Mouse (Mus musculus) heart, postnatal 0 days (tissue): ENCODE measurements around the gene Cdc14b. TPM values are rescaled to one million over a fixed set of nuclear protein-coding genes. Genes with fewer than 3 reads are reported as not detected.

Source experiments
- ATAC-seq: fragments of 200-750 bp; cut with Nextera tagmentation; 2 replicates; pipeline ENCODE4 v1.8.0; 2017; ENCODE audit warnings: low read depth, moderate number of reproducible peaks, moderate library complexity; ENCODE audit not compliant: insufficient read depth
- DNase-seq: peaks from one replicate; pipeline ENCODE4 v3.0.0-alpha.2; 2016; ENCODE audit warnings: low spot score
- H3K27ac ChIP-seq: fragments of 300-500 bp; sonication (generic); 2 replicates; pipeline ENCODE4 v1.5.1; 2014; ENCODE audit warnings: low read depth, mild to moderate bottlenecking
- H3K27me3 ChIP-seq: fragments of 300-500 bp; sonication (generic); 2 replicates; pipeline ENCODE4 v1.6.1; 2014; ENCODE audit warnings: low read length, mixed read lengths; ENCODE audit not compliant: control insufficient read depth, insufficient read depth
- H3K36me3 ChIP-seq: fragments of 300-500 bp; sonication (generic); replicated peaks from 2 replicates; pipeline ENCODE4 v1.6.1; 2014; ENCODE audit warnings: low read length, mixed read lengths; ENCODE audit not compliant: control insufficient read depth, insufficient read depth
- H3K4me1 ChIP-seq: fragments of 300-500 bp; sonication (generic); 2 replicates; pipeline ENCODE4 v1.6.1; 2014; ENCODE audit warnings: antibody characterized with exemption; ENCODE audit not compliant: control insufficient read depth, insufficient read depth
- H3K4me2 ChIP-seq: fragments of 300-500 bp; sonication (generic); 2 replicates; pipeline ENCODE4 v1.6.1; 2014; ENCODE audit warnings: low read depth, mild to moderate bottlenecking, low read length, moderate library complexity
- H3K4me3 ChIP-seq: fragments of 300-500 bp; sonication (generic); 2 replicates; pipeline ENCODE4 v1.5.1; 2014; ENCODE audit warnings: low read depth, low read length
- H3K9ac ChIP-seq: fragments of 300-500 bp; sonication (generic); replicated peaks from 2 replicates; pipeline ENCODE4 v1.6.1; 2014; ENCODE audit warnings: low read depth, low read length, mixed read lengths
- H3K9me3 ChIP-seq: fragments of 300-500 bp; sonication (generic); replicated peaks from 2 replicates; pipeline ENCODE4 v1.6.1; 2016; ENCODE audit warnings: low read length; ENCODE audit not compliant: control insufficient read depth
- CTCF ChIP-seq: IDR thresholded peaks from 2 replicates; pipeline ENCODE4 v1.5.1; 2016; ENCODE audit warnings: antibody characterized with exemption, control low read depth, low read depth
- EP300 ChIP-seq: IDR thresholded peaks from 2 replicates; pipeline ENCODE4 v1.6.1; 2016; ENCODE audit warnings: antibody characterized with exemption, low read depth
- WGBS: fragments of 180-500 bp; shearing (Covaris S2); extraction: QIAGEN DNeasy Blood & Tissue Kit; methylation state at CpG from one replicate; pipeline ENCODE4 v1.1.7; 2014; 5-methylcytosine and 5-hydroxymethylcytosine counted together
- polyA plus RNA-seq: library from polyadenylated mRNA; unstranded; fragments of >200 nt; fragmentation: Nextera tagmentation; extraction: Ambion mirVana; gene quantifications from 2 replicates; pipeline ENCODE4 v1.2.1, GENCODE M21; 2015
- total RNA-seq: library from RNA; depleted of rRNA; stranded (reverse); fragments of >200 nt; gene quantifications from 2 replicates; pipeline ENCODE4 v1.2.3, GENCODE M21; 2014; ENCODE audit warnings: low replicate concordance

The Cdc14b gene
- total and polyA plus RNA-seq, 2 experiments from 2014 or later, result 5.6 to 7.6 TPM

DNA sequence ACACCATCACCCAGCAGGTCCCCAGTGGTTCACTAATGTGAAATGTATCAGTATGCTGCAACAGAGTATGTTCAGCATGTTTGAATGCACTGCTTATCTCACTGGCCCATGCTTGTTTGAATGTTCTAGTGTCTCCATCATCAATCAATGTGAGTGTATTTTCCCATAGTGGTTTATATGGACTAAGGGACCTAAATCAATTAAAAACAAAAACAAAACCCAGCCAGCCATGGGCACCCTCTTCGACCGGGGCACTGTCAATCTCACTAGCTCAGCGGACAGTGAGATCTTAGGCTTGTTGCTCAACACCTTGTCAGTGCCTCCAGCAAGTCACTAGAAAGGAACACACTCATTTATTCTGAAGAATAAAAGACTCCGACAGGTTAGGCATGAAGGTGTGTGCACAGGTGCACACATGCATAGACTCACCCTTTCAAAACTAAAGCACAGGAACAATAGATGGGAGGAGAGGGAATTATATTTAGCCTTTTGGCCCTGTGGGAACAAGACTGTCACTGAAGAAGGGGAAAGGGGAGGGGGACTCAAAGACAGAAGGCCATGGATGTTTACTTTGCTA is 30.3 kb downstream of the Cdc14b start:
- 79% methylated on average over 4 of the region's 4 CpGs for WGBS

DNA sequence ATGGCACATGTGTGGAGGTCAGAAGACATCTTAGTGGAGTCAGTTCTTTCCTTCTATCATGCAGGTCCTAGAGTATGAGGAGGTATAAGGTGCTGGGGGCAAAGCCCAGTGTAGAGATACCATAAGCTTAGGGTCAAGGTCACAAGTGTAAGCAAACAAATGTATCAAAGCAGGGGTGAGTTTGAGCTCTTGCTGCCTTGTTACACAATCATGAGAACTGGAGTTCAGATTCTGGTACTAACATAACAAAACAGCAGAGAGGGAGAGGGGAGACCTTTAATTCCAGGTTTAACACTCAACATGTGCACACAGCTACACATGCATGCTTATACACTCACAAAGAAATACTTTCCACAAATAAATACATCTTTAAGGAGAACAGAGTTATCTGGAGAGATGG is 32.4 kb downstream of the Cdc14b start:
- no peak for ATAC-seq
- Histone ChIP-seq H3K4me3 (no peak overlapping the region), H3K4me1 (no peaks in the 10 kb centered on the region; the same call in 1 of the 2 replicates), H3K36me3 (0 out of 2 replicates have a peak, but pooled peaks cover 4% of the 10 kb centered on the region), H3K4me2 (no peak overlapping the region), H3K27ac (no peak overlapping the region), H3K9ac (no peak overlapping the region), H3K9me3 (no peaks in the 10 kb centered on the region), H3K27me3 (no peaks in the 10 kb centered on the region)
- DNase-seq, result no peak
- no peak for TF ChIP-seq EP300
- TF ChIP-seq CTCF, result no peak

More for the DNA sequence above, 30.3 kb downstream of the Cdc14b start:
- ATAC-seq (no peak), DNase-seq (no peak)
- Histone ChIP-seq H3K9ac (no peak overlapping the region), H3K9me3 (no peaks in the 10 kb centered on the region), H3K36me3 (0 out of 2 replicates have a peak, but pooled peaks cover 4% of the 10 kb centered on the region), H3K27me3 (no peaks in the 10 kb centered on the region), H3K27ac (no peak overlapping the region), H3K4me1 (no peaks in the 10 kb centered on the region), H3K4me3 (no peak overlapping the region), H3K4me2 (no peak overlapping the region)
- TF ChIP-seq EP300 (no peak), CTCF (no peak)

DNA sequence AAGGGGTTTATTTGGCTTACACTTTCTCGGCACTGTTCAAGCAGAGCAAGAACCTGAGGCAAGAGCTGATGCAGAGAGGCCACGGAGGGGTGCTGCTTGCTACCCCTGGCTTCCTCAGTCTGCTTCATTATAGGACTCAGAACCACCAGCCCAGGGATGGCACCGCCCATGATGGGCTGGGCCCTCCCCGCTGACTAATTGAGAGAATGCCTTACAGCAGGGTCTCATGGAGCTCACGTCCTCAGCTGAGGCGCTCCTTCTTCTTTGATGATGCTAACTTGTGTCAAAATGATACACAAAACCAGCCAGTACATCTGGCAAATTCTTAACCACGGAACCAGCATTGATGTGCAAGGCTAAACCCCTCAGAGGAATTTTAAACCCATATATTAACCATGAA is 34.5 kb downstream of the Cdc14b start:
- no peaks in the 10 kb centered on the region for H3K9me3 ChIP-seq
- 0 out of 2 replicates have a peak, but pooled peaks cover 4% of the 10 kb centered on the region for H3K36me3 ChIP-seq
- DNase-seq (no peak), ATAC-seq (peak; percentile 62)
- peaks cover 12% of the 10 kb centered on the region; the same call in 1 of the 2 replicates for H3K4me1 ChIP-seq
- H3K9ac ChIP-seq, result no peak overlapping the region
- peak overlapping the region; percentile 26; the same call in 1 of the 2 replicates for H3K27ac ChIP-seq
- TF ChIP-seq EP300 (no peak), CTCF (no peak)
- 52% methylated on average over 7 of the region's 7 CpGs for WGBS
- H3K4me3 ChIP-seq, result peak overlapping the region; percentile 6; the same call in 1 of the 2 replicates
- peak overlapping the region; percentile 40 for H3K4me2 ChIP-seq
- no peaks in the 10 kb centered on the region for H3K27me3 ChIP-seq

DNA sequence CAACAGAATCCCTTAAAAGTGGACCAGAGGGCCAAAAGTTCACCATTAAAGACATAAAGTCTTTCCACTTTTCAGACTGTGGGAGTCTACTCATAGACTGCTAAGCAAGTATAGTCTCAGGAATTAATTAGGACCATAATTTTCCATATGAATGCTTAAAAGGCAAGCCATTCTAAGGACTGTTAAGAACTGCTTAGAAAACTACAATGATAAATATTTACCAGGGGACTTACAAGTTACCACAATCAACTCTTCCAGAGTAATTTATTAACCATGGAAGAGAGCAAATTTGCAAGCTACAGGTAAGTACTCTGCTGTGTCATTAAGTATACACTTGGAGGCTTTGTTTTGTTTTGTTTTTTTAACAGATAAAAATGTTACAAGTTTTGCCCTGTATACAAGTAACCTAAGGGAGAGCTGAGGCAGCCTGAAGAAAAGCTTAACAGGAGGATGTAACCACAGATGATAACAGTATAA is 37.4 kb downstream of the Cdc14b start:
- peak overlapping the region; percentile 33; the same call in 1 of the 2 replicates for H3K27ac ChIP-seq
- TF ChIP-seq EP300, result no peak
- no peak for TF ChIP-seq CTCF
- H3K36me3 ChIP-seq, result no peaks in the 10 kb centered on the region
- H3K9ac ChIP-seq, result no peak overlapping the region
- DNase-seq (no peak), ATAC-seq (no peak)
- H3K4me3 ChIP-seq, result no peak overlapping the region
- no peaks in the 10 kb centered on the region for H3K27me3 ChIP-seq
- H3K9me3 ChIP-seq, result no peaks in the 10 kb centered on the region
- no peak overlapping the region for H3K4me2 ChIP-seq
- peaks cover 12% of the 10 kb centered on the region for H3K4me1 ChIP-seq

DNA sequence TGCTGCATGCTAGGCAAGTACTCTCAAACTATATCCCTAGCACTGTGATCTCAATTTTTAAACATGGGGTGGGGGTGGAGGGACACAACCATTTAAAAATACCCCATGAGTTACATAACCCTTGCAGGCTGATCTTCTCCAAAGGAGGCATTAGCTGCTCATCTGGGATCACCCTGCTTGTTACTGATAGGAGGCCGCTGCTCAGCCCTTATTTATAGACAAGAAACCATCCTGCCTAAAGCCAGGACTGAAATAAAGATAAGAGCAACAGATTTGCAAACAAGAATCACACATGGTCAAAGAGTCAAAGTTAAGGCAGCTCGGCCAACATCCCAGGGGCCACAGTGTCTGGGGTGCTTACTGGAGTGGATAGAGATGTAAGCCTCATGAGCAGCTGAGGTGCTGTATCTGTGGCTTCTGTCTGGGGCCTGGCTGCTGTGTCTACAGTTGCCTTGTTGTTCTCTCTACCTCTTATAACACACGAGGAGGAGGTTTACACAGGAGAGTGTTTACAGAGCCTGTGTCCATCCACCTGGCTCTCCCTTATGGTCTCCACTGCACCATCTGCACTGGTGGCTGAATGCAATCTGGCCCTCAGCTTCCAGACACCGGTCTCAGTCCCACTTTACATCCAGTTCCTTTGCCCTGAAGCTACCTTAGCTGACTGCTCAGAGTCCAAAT is 38.0 kb downstream of the Cdc14b start:
- H3K4me1 ChIP-seq, result peaks cover 12% of the 10 kb centered on the region
- H3K4me3 ChIP-seq, result no peak overlapping the region
- H3K4me2 ChIP-seq, result no peak overlapping the region
- H3K36me3 ChIP-seq, result no peaks in the 10 kb centered on the region
- TF ChIP-seq EP300, result no peak
- WGBS, result 41% methylated on average over 4 of the region's 4 CpGs
- H3K27me3 ChIP-seq, result no peaks in the 10 kb centered on the region
- no peak overlapping the region for H3K9ac ChIP-seq
- H3K27ac ChIP-seq, result peak overlapping the region; percentile 33
- DNase-seq (no peak), ATAC-seq (peak; percentile 27; the same call in 1 of the 2 replicates)
- H3K9me3 ChIP-seq, result no peaks in the 10 kb centered on the region

DNA sequence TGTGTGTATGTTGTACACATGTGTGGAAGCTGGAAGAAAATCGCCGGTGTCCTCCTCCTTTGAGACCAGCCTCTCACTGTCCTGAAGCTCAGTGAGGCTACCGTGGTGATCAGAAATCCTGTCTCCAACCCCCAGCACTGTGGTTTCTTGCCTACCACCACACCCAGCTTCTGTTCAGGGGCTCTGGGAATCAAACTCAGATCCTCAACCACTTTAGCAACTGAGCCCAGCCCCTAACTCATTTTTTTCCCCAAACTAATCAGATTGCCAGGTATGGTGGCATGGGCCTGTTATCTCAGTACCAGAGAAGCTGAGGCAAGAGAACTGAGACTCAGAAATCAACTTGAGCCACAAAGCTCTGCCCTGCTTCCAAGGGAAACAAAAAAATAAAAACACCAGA is 39.3 kb downstream of the Cdc14b start:
- no peak overlapping the region for H3K27ac ChIP-seq
- no peaks in the 10 kb centered on the region for H3K9me3 ChIP-seq
- H3K36me3 ChIP-seq, result no peaks in the 10 kb centered on the region
- no peak for TF ChIP-seq EP300
- TF ChIP-seq CTCF, result no peak
- H3K27me3 ChIP-seq, result no peaks in the 10 kb centered on the region
- H3K9ac ChIP-seq, result 0 out of 2 replicates have a peak overlapping the region, but pooled peaks have one; percentile 13
- peaks cover 12% of the 10 kb centered on the region for H3K4me1 ChIP-seq
- WGBS, result 61% methylated on average over 3 of the region's 3 CpGs
- H3K4me2 ChIP-seq, result no peak overlapping the region
- no peak for ATAC-seq
- DNase-seq, result no peak
- no peak overlapping the region for H3K4me3 ChIP-seq
